Mouse (Mus musculus) gastrocnemius, postnatal 25 days (tissue): Measurements from ENCODE around the gene Fam229b. TPM values are rescaled to one million over a fixed set of nuclear protein-coding genes. Genes with fewer than 3 reads are reported as not detected.

Source experiments
- DNase-seq: peaks from one replicate; pipeline ENCODE4 v3.0.0; 2022
- long read RNA-seq, 2 experiments: library from polyadenylated mRNA; stranded (forward); transcript quantifications; one replicate each; pipeline ENCODE4 v2.0.0; 2021
- total RNA-seq, 2 experiments: library from RNA; stranded (reverse); gene quantifications; 1 replicate in 1 of 2; 2 replicates in 1 of 2; pipeline ENCODE4 v1.2.3; 2021

Fam229b gene
- total RNA-seq: 1 to 10 TPM; 3.1 to 4.1 TPM
- long read RNA-seq, experiment 1, partial matches to known transcripts: 0 of 6 reads
- long read RNA-seq, experiment 1, other reads (novel, unspliced or antisense): 0 of 6 reads
- long read RNA-seq, experiment 2, partial matches to known transcripts: 0 of 6 reads
- long read RNA-seq, experiment 2, other reads (novel, unspliced or antisense): 2 of 6 reads

DNA sequence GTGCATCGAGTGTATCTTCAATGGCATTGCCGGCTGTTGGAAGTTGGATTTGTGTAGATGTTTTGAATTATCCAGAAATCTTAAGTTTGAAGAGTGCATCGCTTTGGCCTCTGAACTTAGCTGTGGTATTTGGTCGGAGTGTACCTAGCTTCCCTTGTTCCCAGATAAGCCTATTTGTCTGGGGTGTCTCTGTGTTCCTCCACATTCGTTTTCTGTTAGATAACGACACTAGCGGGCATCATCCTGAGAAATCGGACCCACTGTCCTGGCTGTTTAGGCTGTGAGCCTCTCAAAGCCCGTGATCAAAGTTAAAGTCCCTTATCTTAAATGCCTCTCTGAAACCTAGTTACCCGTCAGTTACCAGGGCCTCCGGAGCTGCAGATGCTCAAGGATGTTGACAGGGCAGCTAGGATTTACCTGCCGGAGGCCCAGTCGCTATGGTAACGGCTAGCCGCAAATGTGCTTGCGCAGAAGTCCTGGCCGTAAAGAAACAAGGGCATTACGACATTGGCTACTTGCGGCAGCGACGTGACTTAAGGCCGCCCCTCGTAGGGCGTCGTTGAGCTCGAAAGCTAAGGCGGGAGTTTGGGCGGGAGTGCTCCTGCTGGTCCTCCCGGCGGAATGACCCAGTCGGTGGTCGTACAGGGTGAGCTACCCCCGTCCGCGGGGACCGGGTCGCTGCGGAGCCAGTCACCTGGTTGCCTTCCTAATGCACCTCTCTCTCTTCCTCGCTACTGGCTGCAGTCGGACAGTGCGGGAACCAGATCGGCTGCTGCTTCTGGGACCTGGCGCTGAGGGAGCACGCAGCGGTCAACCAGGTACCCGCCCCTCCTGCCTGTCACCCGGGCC lies at the start of gene Fam229b, which contains the start of gene Tube1:
Gene Fam229b (minus strand): TSS at position 453 of the 849 bp plus-strand sequence.
Gene Tube1 (plus strand): TSS at position 515 of the 849 bp plus-strand sequence.
- peak; percentile 90 for DNase-seq

DNA sequence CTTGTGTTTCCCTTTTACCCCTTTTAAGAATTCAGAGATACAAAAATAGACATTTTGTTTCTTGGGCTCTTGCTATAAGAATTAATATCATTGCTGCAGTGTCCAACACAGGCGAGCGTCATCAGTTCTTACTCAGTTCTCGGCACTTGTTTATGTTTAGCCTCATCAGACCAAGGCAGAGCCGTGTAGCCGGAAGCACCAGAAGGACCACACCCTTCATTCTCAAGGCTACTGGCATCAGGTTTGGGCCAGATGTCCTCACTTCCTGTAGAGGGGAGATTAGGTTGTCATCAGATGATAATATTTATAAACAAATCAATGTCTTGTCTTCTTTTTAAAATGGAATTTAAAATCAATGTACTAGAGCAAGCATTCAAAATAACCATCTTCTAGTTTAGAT lies 43.3 kb upstream of the Fam229b start:
- DNase-seq: no peak

DNA sequence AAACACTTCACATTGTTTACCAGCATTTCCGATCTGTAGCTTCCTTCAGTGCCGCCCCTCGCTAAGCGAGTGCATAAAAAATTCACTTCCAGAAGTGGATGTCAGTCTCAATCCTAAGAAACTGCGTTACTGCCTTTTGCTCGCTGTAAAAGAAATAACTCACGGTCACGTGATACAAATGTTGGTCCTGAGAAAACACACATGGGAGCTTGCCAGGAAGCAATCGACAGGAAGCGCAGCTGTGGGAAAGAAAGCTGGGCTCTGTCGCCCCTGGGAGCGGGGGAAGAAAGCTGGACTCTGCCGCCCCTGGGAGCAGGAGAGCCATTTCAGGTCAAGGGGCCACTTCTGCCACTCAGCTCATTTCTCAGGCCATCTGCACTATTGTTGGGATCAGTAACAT lies 39.4 kb upstream of the Fam229b start:
- peak; percentile 48 for DNase-seq

DNA sequence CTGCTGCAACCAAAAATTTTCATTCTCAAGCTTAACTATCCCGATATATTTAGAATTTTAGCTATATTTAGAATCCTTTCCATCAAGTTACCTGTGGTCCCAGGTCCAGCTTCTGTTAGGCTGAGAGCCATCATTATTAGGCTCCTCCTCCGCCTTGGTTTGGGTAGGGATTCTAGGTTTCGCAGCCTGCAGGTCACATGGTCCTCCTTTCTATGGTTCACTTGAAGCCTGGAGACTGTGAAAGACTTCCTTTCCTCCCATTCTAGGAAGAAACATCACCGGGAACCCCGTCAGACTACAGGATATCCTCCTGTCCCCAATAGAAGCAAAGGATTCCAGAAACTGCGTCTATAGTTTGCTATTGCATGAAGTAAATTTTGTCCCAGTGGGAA lies 38.8 kb upstream of the Fam229b start:
- DNase-seq: no peak

DNA sequence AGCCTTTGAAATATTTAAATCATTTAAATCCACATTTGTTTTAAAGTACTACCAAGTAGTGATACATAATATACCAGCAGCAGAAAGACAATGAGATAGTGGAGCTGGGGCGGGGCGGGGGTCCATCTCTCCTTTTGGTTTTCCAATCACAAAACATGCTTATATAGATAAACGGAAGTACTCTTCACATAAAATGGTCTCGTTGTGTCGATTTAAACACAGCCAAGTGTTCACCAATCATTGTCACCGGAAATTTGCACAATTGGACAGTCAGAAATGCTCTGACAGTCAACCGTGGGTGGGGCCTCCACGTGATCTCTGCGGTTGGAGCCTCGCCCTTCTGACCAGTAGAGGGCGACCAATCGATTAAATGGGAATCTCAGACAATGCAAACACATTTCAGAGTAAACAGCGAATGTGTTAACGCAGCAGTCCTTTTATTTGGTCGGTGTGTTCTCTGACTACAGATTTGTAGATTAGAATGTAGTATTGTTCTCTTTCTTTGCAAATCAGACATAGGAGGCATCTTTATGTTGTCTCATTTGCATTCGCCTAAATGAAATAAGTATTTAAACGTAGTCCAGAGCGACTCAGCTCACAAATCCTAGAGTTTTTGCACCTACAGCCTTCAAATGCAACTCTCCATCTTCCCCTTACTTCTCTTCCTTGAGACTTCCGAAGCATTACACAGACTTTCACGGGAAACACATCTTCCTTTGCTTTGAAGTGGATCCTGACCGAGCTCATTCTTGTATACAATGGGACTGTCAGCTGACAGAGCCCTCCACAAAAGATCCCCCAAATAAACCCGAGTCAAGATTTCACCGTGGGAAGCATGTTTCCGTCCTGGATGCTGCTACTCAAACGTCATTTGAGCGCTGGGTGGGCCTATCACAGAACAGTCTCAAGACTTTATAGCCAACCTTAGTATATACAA lies 38.2 kb upstream of the Fam229b start:
- peak; percentile 80 for DNase-seq

DNA sequence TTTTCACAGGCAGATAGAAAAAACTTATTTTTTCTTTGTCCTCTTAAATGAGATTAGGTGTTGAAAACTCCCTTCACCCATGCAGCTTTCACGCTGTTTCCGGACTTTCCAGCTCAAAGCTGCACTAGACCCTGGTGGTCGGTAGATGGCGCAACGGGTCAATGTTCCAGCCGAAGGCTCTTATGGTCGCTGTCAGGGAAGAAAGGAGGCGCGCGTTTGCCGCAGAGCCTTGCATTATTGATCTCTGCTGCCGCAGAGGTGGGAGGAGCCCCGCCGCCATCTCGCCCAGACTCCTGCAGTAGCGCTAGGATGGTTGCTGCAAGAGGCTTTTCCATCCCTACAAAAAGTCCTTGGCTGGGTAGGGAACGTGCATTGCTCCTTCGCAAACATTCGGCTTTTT lies 37.4 kb upstream of the Fam229b start:
- DNase-seq: peak; percentile 84

DNA sequence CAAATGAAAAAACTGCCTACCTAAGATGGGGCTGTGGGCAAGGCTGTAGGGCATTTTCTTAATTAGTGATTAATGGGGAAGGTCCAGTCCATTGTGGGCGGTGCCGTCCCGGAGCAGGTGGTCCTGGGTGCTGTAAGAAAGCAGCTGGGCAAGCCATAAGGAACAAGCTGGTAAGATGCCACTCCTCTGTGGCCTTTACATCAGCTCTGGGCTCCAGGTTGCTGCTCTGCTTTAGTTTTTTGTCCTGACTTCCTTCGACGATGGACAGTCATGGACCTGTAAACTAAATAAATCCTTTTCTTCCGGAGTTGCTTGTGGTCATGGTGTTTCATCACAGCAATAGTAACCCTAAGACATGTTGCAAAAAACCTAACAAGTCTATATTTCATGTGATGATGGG lies 37.0 kb upstream of the Fam229b start:
- DNase-seq: no peak

DNA sequence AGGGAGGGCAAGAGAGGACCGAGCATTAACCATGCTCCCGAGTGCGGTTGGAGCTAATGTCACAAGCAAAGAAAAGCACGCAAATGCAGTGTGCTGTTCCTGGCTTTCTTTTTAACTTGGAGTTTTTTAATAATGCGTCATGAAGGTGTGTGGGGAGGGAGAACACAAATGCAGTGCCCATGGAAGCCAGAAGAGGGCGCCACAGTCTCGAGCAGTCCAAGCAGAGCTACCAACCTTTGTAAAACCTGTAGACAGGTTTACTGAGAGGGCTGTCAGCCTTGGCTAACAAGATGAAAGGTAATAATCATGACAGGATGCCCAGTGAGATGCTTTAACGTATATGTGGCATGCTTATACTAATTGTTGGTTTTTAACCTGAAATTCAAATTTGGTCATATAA lies 36.5 kb upstream of the Fam229b start:
- DNase-seq: peak; percentile 28

DNA sequence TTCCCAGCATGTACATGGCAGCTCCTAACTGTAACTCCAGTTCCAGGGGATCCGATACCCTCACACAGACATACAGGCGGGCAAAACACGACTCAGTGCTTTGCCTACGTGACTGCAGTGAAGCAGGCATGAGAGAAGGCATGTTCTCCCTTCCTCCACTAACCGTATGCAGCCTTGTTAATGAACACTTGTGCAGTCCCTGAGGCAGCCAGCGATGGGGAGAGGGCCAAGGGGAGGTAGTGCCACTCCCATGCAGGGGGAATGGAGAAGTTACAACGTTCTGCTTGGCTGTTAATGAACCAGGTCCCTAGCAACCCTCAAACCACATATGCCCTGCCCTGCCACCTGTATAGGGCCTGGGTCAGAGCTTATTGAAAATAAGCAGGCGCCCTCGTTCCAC lies 35.9 kb upstream of the Fam229b start:
- DNase-seq: no peak

DNA sequence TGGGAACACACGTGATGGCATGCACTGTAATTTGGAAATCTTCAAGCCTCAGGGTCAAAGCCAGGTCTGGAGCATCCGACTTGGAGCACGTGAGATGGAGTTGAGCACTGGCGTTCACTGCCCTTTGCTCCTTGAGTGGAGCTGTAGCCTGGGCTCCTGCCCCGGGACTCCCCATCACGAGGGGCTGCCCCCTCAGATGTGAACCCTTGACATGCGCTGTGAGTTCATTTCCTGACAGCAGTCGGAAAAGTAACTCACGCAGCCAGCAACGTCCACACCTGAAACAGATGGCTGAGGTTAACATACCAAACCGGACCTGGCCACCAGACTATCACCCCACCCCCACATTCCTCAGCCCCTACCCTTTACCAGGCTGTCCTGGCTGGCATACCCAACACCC lies 33.9 kb upstream of the Fam229b start:
- DNase-seq: no peak

DNA sequence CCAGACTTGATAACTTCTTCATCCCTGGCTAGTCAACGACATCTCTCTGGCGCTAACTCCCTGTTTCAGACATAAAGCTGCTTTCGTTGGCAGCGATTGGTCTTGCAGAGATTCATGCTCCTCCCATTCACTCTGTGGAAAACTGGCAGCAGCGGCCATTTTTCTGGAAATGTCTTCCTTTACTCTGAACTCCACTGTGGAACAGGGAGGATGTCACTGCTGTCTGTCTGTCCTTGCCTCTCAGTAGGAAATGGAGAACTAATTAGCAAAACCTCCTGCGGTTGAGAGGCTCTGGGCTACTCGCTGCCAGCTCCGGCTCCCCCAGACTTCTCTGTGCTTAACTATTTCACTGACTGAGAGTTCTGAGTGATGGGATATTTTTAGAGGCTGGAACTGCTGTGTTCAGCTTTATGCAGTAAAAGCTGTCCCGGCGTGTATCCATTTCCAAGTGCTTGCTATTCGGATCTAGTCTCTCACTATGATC lies 32.0 kb upstream of the Fam229b start:
- DNase-seq: peak; percentile 22

DNA sequence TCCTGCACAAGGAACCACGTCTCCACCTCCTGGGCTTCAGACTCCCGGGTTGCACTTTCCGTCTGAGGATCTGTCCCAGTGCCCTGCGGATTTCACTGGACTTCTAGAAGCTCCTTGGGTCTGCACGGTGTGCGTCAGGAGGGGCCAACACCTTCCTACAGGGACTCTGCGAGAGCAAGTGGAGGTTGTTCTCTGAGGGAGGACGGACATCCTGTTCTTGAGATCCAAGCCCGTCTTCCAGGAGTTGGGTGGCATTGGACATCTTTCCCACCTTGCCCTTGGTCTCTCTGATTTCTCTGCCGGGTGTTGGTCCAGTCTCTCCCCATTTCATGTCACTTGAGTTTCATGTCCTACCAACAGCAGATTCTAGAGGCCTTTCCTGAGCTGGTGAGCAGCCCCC lies 30.0 kb upstream of the Fam229b start, which contains the start of gene Ccn6:
Gene Ccn6 (minus strand): TSS at position 101 of the 400 bp plus-strand sequence.
- DNase-seq: no peak

DNA sequence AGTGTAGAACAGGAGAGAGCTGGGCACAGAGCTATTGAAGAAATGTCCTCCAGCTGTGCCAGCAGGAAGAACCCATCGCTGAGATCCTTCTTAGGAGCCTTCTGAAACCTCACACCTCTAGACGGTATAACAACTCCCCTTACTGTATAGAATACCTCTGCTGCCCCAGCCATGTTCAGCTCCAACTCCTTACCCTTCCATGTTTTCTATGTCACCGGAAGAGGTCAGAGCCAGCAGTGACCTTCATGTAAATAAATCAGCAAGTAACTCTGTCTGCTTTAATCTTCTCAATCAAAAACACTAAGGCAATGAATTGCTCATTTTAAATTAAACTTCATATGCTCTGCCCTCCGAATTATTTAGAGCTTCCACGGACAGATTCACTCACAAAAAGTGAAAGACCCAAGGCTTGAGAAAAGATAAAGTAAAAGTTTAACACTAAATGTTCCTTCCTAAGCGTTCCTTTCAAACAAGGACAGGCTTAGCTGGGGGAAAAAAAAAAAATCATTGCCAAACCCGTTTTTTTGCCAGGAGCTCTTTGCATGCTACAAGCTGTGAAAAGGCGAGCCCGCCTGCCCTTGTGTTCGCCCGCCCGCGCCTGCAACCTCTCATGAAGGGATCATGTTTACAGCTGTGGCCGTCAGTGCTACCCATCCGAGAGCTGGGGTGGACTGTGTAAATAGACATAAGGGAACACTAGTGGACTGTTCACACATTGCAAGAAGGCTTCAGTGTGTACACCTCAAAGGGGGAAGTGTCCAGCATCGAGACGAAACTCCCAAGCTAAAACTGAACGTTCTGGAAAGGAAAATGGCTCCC lies 29.2 kb upstream of the Fam229b start:
- no peak for DNase-seq

DNA sequence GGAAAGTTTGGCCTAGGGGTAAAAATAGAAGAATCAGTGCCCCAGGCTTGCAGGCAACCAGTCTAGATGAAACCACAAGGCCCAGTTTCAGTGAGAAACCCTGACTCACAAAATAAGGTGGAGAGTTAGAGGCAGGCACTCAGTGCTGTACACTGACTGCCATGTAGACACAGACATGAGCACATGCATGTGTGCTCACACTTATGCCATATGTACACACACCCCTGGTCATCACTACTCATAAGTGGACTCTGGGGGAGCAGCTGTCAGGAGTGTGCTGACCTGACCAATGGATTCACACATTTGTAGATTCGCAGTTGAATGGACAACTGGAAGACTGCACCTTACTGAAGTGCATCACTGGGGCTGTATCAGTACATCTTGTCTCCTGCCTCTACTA lies 27.7 kb upstream of the Fam229b start:
- no peak for DNase-seq

DNA sequence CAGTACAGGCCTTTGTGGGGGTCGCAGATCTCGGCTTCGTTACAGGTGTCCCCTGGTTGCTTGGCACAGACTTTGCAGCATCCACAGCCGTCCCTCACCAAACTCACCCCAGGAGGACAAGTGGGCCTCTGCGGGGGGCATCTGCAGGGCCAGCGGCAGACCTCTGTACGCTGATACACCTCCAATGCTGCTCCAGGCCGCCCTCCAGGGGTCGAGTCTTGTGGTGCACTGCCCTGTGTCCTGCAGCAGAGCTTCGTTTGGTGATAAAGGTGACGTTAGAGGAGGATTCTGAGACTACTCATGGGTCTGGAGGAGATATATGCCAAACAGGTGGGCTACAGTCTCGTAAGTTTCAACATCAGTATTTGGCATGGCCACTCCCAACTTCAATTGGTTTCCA lies 24.6 kb upstream of the Fam229b start:
- no peak for DNase-seq

DNA sequence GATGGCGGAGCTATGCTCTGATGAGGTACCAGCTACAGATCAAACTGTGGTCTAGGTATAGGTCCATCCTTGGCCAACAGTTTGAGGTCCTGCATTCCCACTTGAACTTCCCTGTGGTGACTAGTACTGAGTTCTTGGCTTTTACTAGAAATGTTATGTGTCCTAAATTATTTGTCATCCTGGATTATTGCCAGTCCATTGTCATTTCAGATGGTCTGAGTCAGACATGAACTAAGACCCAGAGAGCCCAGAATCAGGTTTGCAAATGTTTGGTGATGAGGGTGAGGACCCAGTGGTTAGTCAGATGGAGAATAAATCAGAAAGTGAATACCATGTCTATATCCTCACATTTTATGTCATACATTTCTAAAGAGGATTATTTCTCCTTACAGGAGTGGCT lies 23.6 kb upstream of the Fam229b start:
- no peak for DNase-seq

DNA sequence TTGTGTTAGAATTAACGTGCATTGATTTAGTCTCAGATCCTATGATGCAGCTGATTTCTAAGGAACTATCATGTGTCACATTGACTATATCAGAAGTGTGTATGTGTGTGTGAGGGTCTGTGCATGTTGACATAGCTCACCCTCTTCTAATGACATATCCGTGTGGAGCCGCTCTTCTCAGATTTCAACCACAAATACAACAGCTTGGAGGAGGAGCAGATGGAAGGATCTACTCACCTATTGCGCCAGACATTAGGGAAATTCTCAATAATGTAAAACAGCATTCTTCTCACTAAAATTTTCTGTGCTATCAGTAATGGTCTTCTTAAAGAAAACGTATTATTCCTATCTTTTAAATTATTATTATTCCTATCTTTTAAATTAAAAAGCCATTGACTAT lies 23.0 kb upstream of the Fam229b start:
- no peak for DNase-seq

DNA sequence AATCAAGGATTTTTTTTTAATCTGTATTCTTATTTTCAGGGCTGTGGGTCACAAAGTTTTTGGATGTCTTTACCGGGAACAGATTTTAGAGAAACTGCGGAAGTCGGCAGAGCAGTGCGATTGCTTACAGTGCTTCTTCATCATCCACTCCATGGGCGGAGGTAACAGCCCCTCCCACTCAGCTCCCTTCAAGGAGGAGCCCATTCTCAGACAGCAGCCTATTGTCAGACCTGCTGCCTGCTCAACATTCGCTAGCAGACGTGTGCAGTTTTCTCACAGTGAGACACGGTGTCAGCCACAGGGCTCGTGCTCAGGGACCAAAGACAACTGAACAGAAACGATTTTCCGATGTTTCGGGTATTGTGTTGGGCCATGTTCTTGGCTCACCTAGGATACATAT lies 8.5 kb upstream of the Fam229b start:
- DNase-seq: no peak

DNA sequence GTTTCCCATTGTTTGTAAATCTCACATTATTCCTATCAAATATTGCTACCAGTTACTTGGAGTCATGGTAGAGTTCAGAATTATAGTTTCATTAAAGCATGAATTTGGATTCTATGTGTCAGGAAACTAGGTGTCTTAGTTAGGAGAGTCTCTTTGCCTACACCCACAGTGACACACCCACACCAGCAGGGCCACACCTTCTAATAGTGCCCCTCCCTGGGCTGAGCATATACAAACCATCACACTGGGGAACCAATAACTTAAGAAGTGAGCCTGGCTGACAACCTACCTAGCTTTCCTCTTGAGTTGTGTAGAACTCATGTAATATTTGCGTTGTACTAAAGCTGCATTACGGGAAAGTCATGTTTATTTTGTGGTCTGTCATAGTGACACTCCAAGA lies 7.7 kb upstream of the Fam229b start:
- DNase-seq: no peak

DNA sequence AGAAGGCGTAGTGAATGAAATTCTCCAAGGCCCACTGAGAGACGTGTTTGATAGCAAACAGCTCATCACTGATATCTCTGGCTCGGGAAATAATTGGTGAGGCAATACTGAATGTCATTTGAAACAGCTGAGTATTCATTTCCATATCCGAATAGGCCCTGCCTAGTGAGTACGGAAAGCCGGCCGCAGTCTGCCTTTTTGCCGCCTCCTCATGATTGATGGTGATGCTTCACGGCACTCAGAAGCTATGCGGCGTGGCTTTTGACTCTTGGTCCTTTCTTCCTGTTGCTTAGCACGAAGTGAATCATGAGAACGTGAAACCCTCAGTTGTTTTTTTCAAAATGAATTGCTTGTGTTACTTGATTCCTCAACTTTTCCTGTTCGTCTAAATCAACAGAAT lies 7.1 kb upstream of the Fam229b start:
- no peak for DNase-seq

DNA sequence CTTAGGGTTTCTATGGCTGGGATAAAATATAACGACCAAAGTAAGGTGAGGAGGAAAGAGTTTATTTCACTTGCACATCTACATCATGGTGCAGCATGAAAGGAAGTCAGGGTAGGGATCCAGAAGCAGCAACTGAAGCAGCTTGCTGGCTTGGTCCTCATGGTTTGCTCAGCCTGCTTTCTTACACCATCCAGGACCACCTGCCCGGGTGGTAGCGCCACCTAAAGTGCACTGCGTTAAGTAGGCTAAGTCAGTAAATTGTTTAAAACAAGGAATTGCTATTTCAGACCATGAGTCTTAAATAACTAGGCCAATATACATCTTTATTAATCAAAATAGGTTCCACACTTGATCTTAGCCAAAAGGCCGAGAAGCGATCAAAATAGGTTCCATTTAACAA lies 5.0 kb upstream of the Fam229b start:
- DNase-seq: no peak

DNA sequence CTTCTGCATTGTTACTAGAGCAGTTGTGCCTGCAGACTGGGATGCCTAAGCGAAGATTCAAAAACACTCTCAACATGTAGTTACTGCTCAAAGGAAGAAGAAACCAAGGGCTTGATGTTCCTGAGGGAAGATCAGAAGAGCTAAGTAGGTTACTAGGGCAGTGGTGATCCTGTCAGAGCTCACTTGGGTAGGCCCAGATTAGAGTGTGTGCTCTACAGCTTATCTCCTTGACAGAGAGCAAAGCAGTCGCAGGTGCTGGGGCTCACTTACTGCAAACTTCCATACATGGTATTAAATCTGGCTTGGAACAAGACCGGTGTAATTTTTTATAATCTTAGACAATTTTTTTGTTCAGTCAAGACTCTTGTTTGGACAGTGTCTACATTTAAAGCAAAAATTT lies 4.1 kb upstream of the Fam229b start:
- DNase-seq: no peak
